Mouse (Mus musculus) heart, embryonic 14.5 days (tissue): ENCODE data around the gene Akap9. TPM values are rescaled to one million over a fixed set of nuclear protein-coding genes. Genes with fewer than 3 reads are reported as not detected.

Experiments
- ATAC-seq: fragments of 200-750 bp; cut with Nextera tagmentation; 2 replicates; pipeline ENCODE4 v1.8.0; 2017; ENCODE audit warnings: low read depth, moderate TSS enrichment; ENCODE audit not compliant: insufficient number of reproducible peaks, insufficient read depth, low FRiP score
- H3K27ac ChIP-seq, 2 experiments: fragments of 200-500 bp in 1 of 2; fragments of 300-500 bp in 1 of 2; sonication (generic) in 1 of 2; replicated peaks in 1 of 2; 2 replicates each; pipeline ENCODE4 v1.5.1; 2012 to 2014; ENCODE audit warnings: low read depth in 2 of 2, low read length in 2 of 2, control low read depth in 1 of 2, mild to moderate bottlenecking in 1 of 2, mixed read lengths in 1 of 2; ENCODE audit not compliant: control insufficient read depth in 1 of 2, insufficient read depth in 1 of 2
- H3K27me3 ChIP-seq: fragments of 300-500 bp; sonication (generic); 2 replicates; pipeline ENCODE4 v1.6.1; 2014; ENCODE audit warnings: mild to moderate bottlenecking, low read length, control low read depth; ENCODE audit not compliant: control insufficient read depth, insufficient read depth
- H3K36me3 ChIP-seq: fragments of 300-500 bp; sonication (generic); 2 replicates; pipeline ENCODE4 v1.6.1; 2014; ENCODE audit warnings: mild to moderate bottlenecking, control low read depth, low read length, mixed read lengths; ENCODE audit not compliant: control insufficient read depth, insufficient read depth
- H3K4me1 ChIP-seq, 2 experiments: fragments of 200-500 bp in 1 of 2; fragments of 300-500 bp in 1 of 2; sonication (generic) in 1 of 2; 2 replicates each; pipeline ENCODE4 v1.6.1; 2012 to 2014; ENCODE audit warnings: low read length in 2 of 2, control low read depth in 1 of 2, mixed read lengths in 1 of 2; ENCODE audit not compliant: control insufficient read depth in 2 of 2, insufficient read depth in 2 of 2
- H3K4me2 ChIP-seq: fragments of 300-500 bp; sonication (generic); 2 replicates; pipeline ENCODE4 v1.6.1; 2014; ENCODE audit warnings: mild to moderate bottlenecking, low read length
- H3K4me3 ChIP-seq, 2 experiments: fragments of 200-500 bp in 1 of 2; fragments of 300-500 bp in 1 of 2; sonication (generic) in 1 of 2; 2 replicates each; pipeline ENCODE4 v1.5.1; 2012 to 2014; ENCODE audit warnings: low read length in 2 of 2, mild to moderate bottlenecking in 2 of 2, control low read depth in 1 of 2, low read depth in 1 of 2, moderate library complexity in 1 of 2; ENCODE audit not compliant: control insufficient read depth in 1 of 2, insufficient read depth in 1 of 2
- H3K9ac ChIP-seq: fragments of 300-500 bp; sonication (generic); 2 replicates; pipeline ENCODE4 v1.6.1; 2014; ENCODE audit warnings: mild to moderate bottlenecking, low read length
- H3K9me3 ChIP-seq: fragments of 300-500 bp; sonication (generic); 2 replicates; pipeline ENCODE4 v1.6.1; 2016; ENCODE audit warnings: low read length, control low read depth; ENCODE audit not compliant: control insufficient read depth
- WGBS: fragments of 180-500 bp; shearing (Covaris S2); extraction: QIAGEN DNeasy Blood & Tissue Kit; methylation state at CpG from one replicate; pipeline ENCODE4 v1.1.7; 2014; 5-methylcytosine and 5-hydroxymethylcytosine counted together
- polyA plus RNA-seq: library from polyadenylated mRNA; unstranded; fragments of >200 nt; fragmentation: Nextera tagmentation; extraction: Ambion mirVana; gene quantifications from 2 replicates; pipeline ENCODE4 v1.2.1, GENCODE M21; 2014

Akap9 gene
- polyA plus RNA-seq, 1 experiment from 2014 or later: 104 TPM

- Histone ChIP-seq H3K9me3 (no peaks in the 10 kb centered on the region), H3K27ac (no peak overlapping the region), H3K36me3 (peaks cover 95% of the 10 kb centered on the region), H3K9ac (no peak overlapping the region), H3K4me1 (no peaks in the 10 kb centered on the region), H3K4me2 (no peak overlapping the region), H3K4me3 (no peak overlapping the region), H3K27me3 (no peaks in the 10 kb centered on the region)
- no peak for ATAC-seq
- WGBS: 82% methylated on average over 8 of the region's 8 CpGs
These were observed 111.5 kb downstream of the Akap9 start for GRCm38 (mm10) chr5:4039351-4039750.

- Histone ChIP-seq H3K27me3 (no peaks in the 10 kb centered on the region), H3K9me3 (no peaks in the 10 kb centered on the region), H3K27ac (no peak overlapping the region), H3K4me1 (no peaks in the 10 kb centered on the region), H3K4me3 (no peak overlapping the region), H3K4me2 (no peak overlapping the region), H3K9ac (no peak overlapping the region), H3K36me3 (peaks cover 95% of the 10 kb centered on the region)
- ATAC-seq: no peak
- 92% methylated on average over 6 of the region's 6 CpGs for whole genome bisulfite sequencing
These were observed 112.5 kb downstream of the Akap9 start for GRCm38 (mm10) chr5:4040372-4040771.

GRCm38 (mm10) chr5:4040922-4041321 is 113.1 kb downstream of the Akap9 start:
- Histone ChIP-seq H3K4me3 (no peak overlapping the region), H3K9ac (no peak overlapping the region), H3K36me3 (peaks cover 95% of the 10 kb centered on the region), H3K9me3 (no peaks in the 10 kb centered on the region), H3K27ac (no peak overlapping the region), H3K27me3 (no peaks in the 10 kb centered on the region), H3K4me2 (no peak overlapping the region), H3K4me1 (no peaks in the 10 kb centered on the region)
- 90% methylated on average over 2 of the region's 2 CpGs for WGBS
- ATAC-seq: no peak

GRCm38 (mm10) chr5:4060313-4060712 is 132.5 kb downstream of the Akap9 start:
- no peak for ATAC-seq
- peaks cover 95% of the 10 kb centered on the region for H3K36me3 ChIP-seq

GRCm38 (mm10) chr5:4066476-4067115 is 138.7 kb downstream of the Akap9 start:
- ATAC-seq: no peak
- H3K36me3 ChIP-seq: peaks cover 95% of the 10 kb centered on the region
- no peaks in the 10 kb centered on the region for H3K4me1 ChIP-seq
- H3K9ac ChIP-seq: no peak overlapping the region
- H3K27me3 ChIP-seq: no peaks in the 10 kb centered on the region
- 0 out of 4 replicates have a peak overlapping the region, but pooled peaks of 1 of the 2 experiments have one; percentile 33 for H3K27ac ChIP-seq
- no peaks in the 10 kb centered on the region for H3K9me3 ChIP-seq
- no peak overlapping the region for H3K4me2 ChIP-seq
- no peak overlapping the region for H3K4me3 ChIP-seq
- 89% methylated on average over 18 of the region's 18 CpGs for WGBS

More at GRCm38 (mm10) chr5:4060313-4060712, 132.5 kb downstream of the Akap9 start:
- Histone ChIP-seq H3K4me3 (no peak overlapping the region), H3K9me3 (no peaks in the 10 kb centered on the region), H3K4me2 (no peak overlapping the region), H3K9ac (no peak overlapping the region), H3K4me1 (no peaks in the 10 kb centered on the region), H3K27ac (no peak overlapping the region), H3K27me3 (no peaks in the 10 kb centered on the region)
- WGBS: 86% methylated on average over 8 of the region's 8 CpGs

GRCm38 (mm10) chr5:4067203-4067602 is 139.3 kb downstream of the Akap9 start:
- Histone ChIP-seq H3K36me3 (peaks cover 95% of the 10 kb centered on the region), H3K4me1 (no peaks in the 10 kb centered on the region), H3K27me3 (no peaks in the 10 kb centered on the region), H3K4me3 (no peak overlapping the region), H3K9me3 (no peaks in the 10 kb centered on the region), H3K9ac (no peak overlapping the region), H3K27ac (peak overlapping the region in 1 of 2 experiments; percentile 50; a peak in 2 of 4 replicates), H3K4me2 (no peak overlapping the region)
- WGBS: 45% methylated on average over 3 of the region's 3 CpGs
- ATAC-seq: no peak

- H3K4me3 ChIP-seq: no peak overlapping the region
- H3K27ac ChIP-seq: no peak overlapping the region
- H3K27me3 ChIP-seq: no peaks in the 10 kb centered on the region
- H3K9ac ChIP-seq: no peak overlapping the region
- no peaks in the 10 kb centered on the region for H3K4me1 ChIP-seq
- ATAC-seq: no peak
- H3K4me2 ChIP-seq: no peak overlapping the region
- no peaks in the 10 kb centered on the region for H3K9me3 ChIP-seq
- WGBS: 86% methylated on average over 3 of the region's 3 CpGs
- H3K36me3 ChIP-seq: peaks cover 81% of the 10 kb centered on the region
These were observed 151.2 kb downstream of the Akap9 start for GRCm38 (mm10) chr5:4079086-4079485.

GRCm38 (mm10) chr5:4080861-4081260 is 153.0 kb downstream of the Akap9 start:
- Histone ChIP-seq H3K4me3 (no peak overlapping the region), H3K9ac (no peak overlapping the region), H3K27me3 (no peaks in the 10 kb centered on the region), H3K27ac (no peak overlapping the region), H3K4me1 (no peaks in the 10 kb centered on the region), H3K36me3 (peaks cover 94% of the 10 kb centered on the region), H3K4me2 (no peak overlapping the region), H3K9me3 (no peaks in the 10 kb centered on the region)
- ATAC-seq: no peak
- WGBS: 75% methylated on average over 2 of the region's 2 CpGs
